Mouse (Mus musculus) T-cell, adult 2 months (primary cell): ENCODE measurements around the gene Gpr165.

ENCODE experiments used
- DNase-seq: peaks from one replicate; pipeline ENCODE4 v3.0.0; 2022; ENCODE audit warnings: low spot score

Gpr165 gene

GRCm38 (mm10) chrX:96712907-96713774 is at the start of gene Gpr165:
Gpr165 (plus strand) TSS chrX:96713441.
- no peak for DNase-seq

- DNase-seq: no peak
These were observed 38.4 kb upstream of the Gpr165 start for GRCm38 (mm10) chrX:96674871-96675270.
